Mouse (Mus musculus) kidney, embryonic 14.5 days (tissue): ENCODE results near the gene Bhlhe40. TPM values are rescaled to one million over a fixed set of nuclear protein-coding genes. Genes with fewer than 3 reads are reported as not detected.
A peak's percentile ranks its signal among the peaks of the same experiment; 100 is the strongest.

Experiments used
- ATAC-seq: fragments of 200-750 bp; cut with Nextera tagmentation; 2 replicates; pipeline ENCODE4 v1.8.0; 2017; ENCODE audit warnings: moderate number of reproducible peaks, mild to moderate bottlenecking, moderate TSS enrichment, moderate library complexity; ENCODE audit not compliant: low FRiP score, low TSS enrichment
- H3K27ac ChIP-seq: fragments of 300-500 bp; sonication (generic); 2 replicates; pipeline ENCODE4 v1.5.1; 2014; ENCODE audit warnings: low read depth, mild to moderate bottlenecking, low read length, moderate library complexity, mixed read lengths
- H3K27me3 ChIP-seq: fragments of 300-500 bp; sonication (generic); 2 replicates; pipeline ENCODE4 v1.6.1; 2014; ENCODE audit warnings: mild to moderate bottlenecking, low read length; ENCODE audit not compliant: control insufficient read depth, insufficient read depth
- H3K36me3 ChIP-seq: fragments of 300-500 bp; sonication (generic); 2 replicates; pipeline ENCODE4 v1.6.1; 2014; ENCODE audit warnings: low read length, mixed read lengths; ENCODE audit not compliant: control insufficient read depth, insufficient read depth
- H3K4me1 ChIP-seq: fragments of 300-500 bp; sonication (generic); 2 replicates; pipeline ENCODE4 v1.6.1; 2014; ENCODE audit warnings: low read length, mixed read lengths; ENCODE audit not compliant: control insufficient read depth, insufficient read depth
- H3K4me2 ChIP-seq: fragments of 300-500 bp; sonication (generic); replicated peaks from 2 replicates; pipeline ENCODE4 v1.6.1; 2014; ENCODE audit warnings: low read depth, mild to moderate bottlenecking, low read length
- H3K4me3 ChIP-seq: fragments of 300-500 bp; sonication (generic); 2 replicates; pipeline ENCODE4 v1.5.1; 2014; ENCODE audit warnings: mild to moderate bottlenecking, low read length
- H3K9ac ChIP-seq: fragments of 300-500 bp; sonication (generic); 2 replicates; pipeline ENCODE4 v1.6.1; 2014; ENCODE audit warnings: low read depth, mild to moderate bottlenecking, low read length, moderate library complexity
- H3K9me3 ChIP-seq: fragments of 300-500 bp; sonication (generic); 2 replicates; pipeline ENCODE4 v1.6.1; 2016; ENCODE audit warnings: low read length; ENCODE audit not compliant: control insufficient read depth
- WGBS: fragments of 180-500 bp; shearing (Covaris S2); extraction: QIAGEN DNeasy Blood & Tissue Kit; methylation state at CpG from one replicate; pipeline ENCODE4 v1.1.7; 2014; 5-methylcytosine and 5-hydroxymethylcytosine counted together
- polyA plus RNA-seq: library from polyadenylated mRNA; unstranded; fragments of >200 nt; fragmentation: Nextera tagmentation; extraction: Ambion mirVana; gene quantifications from 2 replicates; pipeline ENCODE4 v1.2.1, GENCODE M21; 2014

Bhlhe40 gene
- polyA plus RNA-seq, 1 experiment from 2014 or later, result 8.1 TPM

- Histone ChIP-seq H3K4me1 (peaks cover 7% of the 10 kb centered on the region; the same call in 1 of the 2 replicates), H3K27me3 (no peaks in the 10 kb centered on the region), H3K36me3 (no peaks in the 10 kb centered on the region), H3K27ac (no peak overlapping the region), H3K4me2 (peak overlapping the region; percentile 95), H3K9me3 (no peaks in the 10 kb centered on the region), H3K9ac (peak overlapping the region; percentile 50), H3K4me3 (peak overlapping the region; percentile 55)
- no peak for ATAC-seq
- under 1% methylated on average over 17 of the region's 17 CpGs for WGBS
Measured at GRCm38 (mm10) chr6:108661412-108661811, 983 bp downstream of the Bhlhe40 start.

GRCm38 (mm10) chr6:108661890-108662289 is 1.5 kb downstream of the Bhlhe40 start:
- Histone ChIP-seq H3K4me3 (peak overlapping the region; percentile 55; the same call in 1 of the 2 replicates), H3K27me3 (no peaks in the 10 kb centered on the region), H3K9me3 (no peaks in the 10 kb centered on the region), H3K4me2 (peak overlapping the region; percentile 95), H3K27ac (no peak overlapping the region), H3K36me3 (no peaks in the 10 kb centered on the region), H3K9ac (no peak overlapping the region), H3K4me1 (peaks cover 7% of the 10 kb centered on the region; the same call in 1 of the 2 replicates)
- WGBS, result 48% methylated on average over 6 of the region's 6 CpGs
- ATAC-seq, result no peak

- ATAC-seq, result no peak
- Histone ChIP-seq H3K36me3 (no peaks in the 10 kb centered on the region), H3K27ac (no peak overlapping the region), H3K4me2 (no peak overlapping the region), H3K27me3 (no peaks in the 10 kb centered on the region), H3K4me1 (peaks cover 7% of the 10 kb centered on the region; the same call in 1 of the 2 replicates), H3K4me3 (no peak overlapping the region), H3K9me3 (no peaks in the 10 kb centered on the region), H3K9ac (no peak overlapping the region)
- WGBS, result 65% methylated on average over 15 of the region's 15 CpGs
Measured at GRCm38 (mm10) chr6:108662314-108663240, 2.1 kb downstream of the Bhlhe40 start.

- H3K4me3 ChIP-seq, result no peak overlapping the region
- no peak for ATAC-seq
- H3K27me3 ChIP-seq, result no peaks in the 10 kb centered on the region
- 83% methylated on average over 8 of the region's 8 CpGs for WGBS
- no peaks in the 10 kb centered on the region for H3K9me3 ChIP-seq
- no peak overlapping the region for H3K4me2 ChIP-seq
- no peak overlapping the region for H3K27ac ChIP-seq
- peaks cover 11% of the 10 kb centered on the region for H3K4me1 ChIP-seq
- H3K36me3 ChIP-seq, result no peaks in the 10 kb centered on the region
- H3K9ac ChIP-seq, result no peak overlapping the region
Measured at GRCm38 (mm10) chr6:108663241-108664194, 3.1 kb downstream of the Bhlhe40 start.

GRCm38 (mm10) chr6:108664533-108665150 is 4.2 kb downstream of the Bhlhe40 start:
- 87% methylated on average over 24 of the region's 24 CpGs for WGBS
- H3K9ac ChIP-seq, result no peak overlapping the region
- H3K9me3 ChIP-seq, result no peaks in the 10 kb centered on the region
- no peak overlapping the region for H3K4me3 ChIP-seq
- no peaks in the 10 kb centered on the region for H3K27me3 ChIP-seq
- H3K4me2 ChIP-seq, result no peak overlapping the region
- ATAC-seq, result no peak
- H3K4me1 ChIP-seq, result peaks cover 10% of the 10 kb centered on the region
- no peaks in the 10 kb centered on the region for H3K36me3 ChIP-seq
- no peak overlapping the region for H3K27ac ChIP-seq

- 80% methylated on average over 5 of the region's 5 CpGs for WGBS
- H3K36me3 ChIP-seq, result no peaks in the 10 kb centered on the region
- no peak overlapping the region for H3K4me3 ChIP-seq
- H3K9me3 ChIP-seq, result no peaks in the 10 kb centered on the region
- no peak overlapping the region for H3K9ac ChIP-seq
- H3K27ac ChIP-seq, result no peak overlapping the region
- H3K27me3 ChIP-seq, result no peaks in the 10 kb centered on the region
- H3K4me2 ChIP-seq, result no peak overlapping the region
- ATAC-seq, result no peak
- peaks cover 10% of the 10 kb centered on the region for H3K4me1 ChIP-seq
Measured at GRCm38 (mm10) chr6:108665587-108665986, 5.2 kb downstream of the Bhlhe40 start.

- WGBS, result 86% methylated on average over 12 of the region's 12 CpGs
Measured at GRCm38 (mm10) chr6:108666648-108667488, 6.4 kb downstream of the Bhlhe40 start.

GRCm38 (mm10) chr6:108667599-108668021 is 7.2 kb downstream of the Bhlhe40 start:
- peaks cover 10% of the 10 kb centered on the region for H3K4me1 ChIP-seq
- H3K27ac ChIP-seq, result peak overlapping the region; percentile 31; the same call in 1 of the 2 replicates
- no peak overlapping the region for H3K4me3 ChIP-seq
- no peak overlapping the region for H3K9ac ChIP-seq
- 29% methylated on average over 6 of the region's 6 CpGs for WGBS
- H3K4me2 ChIP-seq, result no peak overlapping the region
- H3K27me3 ChIP-seq, result no peaks in the 10 kb centered on the region
- no peaks in the 10 kb centered on the region for H3K36me3 ChIP-seq
- ATAC-seq, result no peak
- H3K9me3 ChIP-seq, result no peaks in the 10 kb centered on the region

More at GRCm38 (mm10) chr6:108666648-108667488, 6.4 kb downstream of the Bhlhe40 start:
- Histone ChIP-seq H3K4me2 (no peak overlapping the region), H3K36me3 (no peaks in the 10 kb centered on the region), H3K4me1 (peaks cover 10% of the 10 kb centered on the region), H3K9me3 (no peaks in the 10 kb centered on the region), H3K27ac (no peak overlapping the region), H3K27me3 (no peaks in the 10 kb centered on the region), H3K4me3 (no peak overlapping the region), H3K9ac (no peak overlapping the region)
- ATAC-seq, result no peak
